Mouse (Mus musculus) T-helper 17 cell (primary cell): ENCODE measurements at regions not wholly inside any gene's neighbourhood (a gene's known extent, or its start where the extent isn't known, plus 50 kb on each side); places are given as distances from the start of the nearest gene placed in this dataset.

Experiments used
- in situ Hi-C, 2 experiments: fragments of 300-600 bp; cut with MboI, MseI; formaldehyde crosslinking; loops; 1 replicate in 1 of 2; 2 replicates in 1 of 2; pipeline ENCODE4 v1.15.1; 2025; ENCODE audit warnings: high pct_unique_total_duplicates in 2 of 2

- in situ Hi-C loops: no loop called here
Observed at GRCm38 (mm10) chr19:14798417-14798816, 200.6 kb upstream of the Tle4 start.

- in situ Hi-C loops: no loop called here
Observed at GRCm38 (mm10) chr19:14795910-14796309, 198.1 kb upstream of the Tle4 start.

GRCm38 (mm10) chr19:14789992-14790391 is 192.1 kb upstream of the Tle4 start:
- in situ Hi-C loops: no loop called here

GRCm38 (mm10) chr19:14788630-14789029 is 190.8 kb upstream of the Tle4 start:
- in situ Hi-C loops: no loop called here

GRCm38 (mm10) chr19:14786868-14787267 is 189.0 kb upstream of the Tle4 start:
- in situ Hi-C loops: no loop called here

GRCm38 (mm10) chr19:14785661-14786060 is 187.8 kb upstream of the Tle4 start:
- in situ Hi-C loops: no loop called here

- in situ Hi-C loops: no loop called here
Observed at GRCm38 (mm10) chr19:14777709-14778108, 179.9 kb upstream of the Tle4 start.

- in situ Hi-C loops: no loop called here
Observed at GRCm38 (mm10) chr19:14777198-14777597, 179.3 kb upstream of the Tle4 start.

GRCm38 (mm10) chr19:14776791-14777190 is 178.9 kb upstream of the Tle4 start:
- in situ Hi-C loops: no loop called here

- in situ Hi-C loops: no loop called here
Observed at GRCm38 (mm10) chr19:14772794-14773193, 174.9 kb upstream of the Tle4 start.

- in situ Hi-C loops: no loop called here
Observed at GRCm38 (mm10) chr19:14752646-14753045, 154.8 kb upstream of the Tle4 start.

- in situ Hi-C loops: loop anchor here in 1 of 2 experiments (10.0 kb wide), 1 partner anchor 1828 kb away; no protein-coding TSS in a partner anchor
Observed at GRCm38 (mm10) chr19:14742361-14742760, 144.5 kb upstream of the Tle4 start.

- in situ Hi-C loops: loop anchor here in 1 of 2 experiments (10.0 kb wide), 1 partner anchor 1826 kb away; no protein-coding TSS in a partner anchor
Observed at GRCm38 (mm10) chr19:14740936-14741335, 143.1 kb upstream of the Tle4 start.

GRCm38 (mm10) chr19:14740139-14740538 is 142.3 kb upstream of the Tle4 start:
- in situ Hi-C loops: loop anchor here in 1 of 2 experiments (10.0 kb wide), 1 partner anchor 1825 kb away; no protein-coding TSS in a partner anchor

GRCm38 (mm10) chr19:14736514-14736913 is 138.7 kb upstream of the Tle4 start:
- in situ Hi-C loops: no loop called here

- in situ Hi-C loops: loop anchor here in 1 of 2 experiments (10.0 kb wide), 1 partner anchor 639 kb away; no protein-coding TSS in a partner anchor
Observed at GRCm38 (mm10) chr19:14725329-14725728, 127.5 kb upstream of the Tle4 start.

- in situ Hi-C loops: loop anchor here in 1 of 2 experiments (10.0 to 25.0 kb wide), 2 partner anchors 640 to 762 kb away; no protein-coding TSS in a partner anchor
Observed at GRCm38 (mm10) chr19:14724637-14725036, 126.8 kb upstream of the Tle4 start.

GRCm38 (mm10) chr19:14705791-14706190 is 107.9 kb upstream of the Tle4 start:
- in situ Hi-C loops: loop anchor here in 1 of 2 experiments (25.0 kb wide), 1 partner anchor 743 kb away; no protein-coding TSS in a partner anchor

- in situ Hi-C loops: loop anchor here in 1 of 2 experiments (25.0 kb wide), 1 partner anchor 739 kb away; no protein-coding TSS in a partner anchor
Observed at GRCm38 (mm10) chr19:14701116-14701515, 103.3 kb upstream of the Tle4 start.

- in situ Hi-C loops: no loop called here
Observed at GRCm38 (mm10) chr19:14695369-14695768, 97.5 kb upstream of the Tle4 start.

GRCm38 (mm10) chr19:14692183-14692582 is 94.3 kb upstream of the Tle4 start:
- in situ Hi-C loops: loop anchor here in 1 of 2 experiments (5.0 kb wide), 1 partner anchor 80 kb away; no protein-coding TSS in a partner anchor

GRCm38 (mm10) chr19:14685628-14686027 is 87.8 kb upstream of the Tle4 start:
- in situ Hi-C loops: loop anchor here in 1 of 2 experiments (10.0 kb wide), 1 partner anchor 301 kb away; no protein-coding TSS in a partner anchor

GRCm38 (mm10) chr19:14684669-14685068 is 86.8 kb upstream of the Tle4 start:
- in situ Hi-C loops: loop anchor here in 1 of 2 experiments (5.0 to 10.0 kb wide), 2 partner anchors 67 to 300 kb away; no protein-coding TSS in a partner anchor
